Mouse (Mus musculus): ENCODE measurements around the gene Krt17. TPM values are rescaled to one million over a fixed set of nuclear protein-coding genes. Genes with fewer than 3 reads are reported as not detected.

The Krt17 gene
- total and polyA plus RNA-seq, 3 experiments, result not detected

- Histone ChIP-seq H3K36me3 (ENCODE audit: control insufficient read depth in 1 of 2, insufficient read depth in 2 of 2, low read length in 2 of 2) (peaks cover 0 to 3% of the 10 kb centered on the region in 2 experiments; a peak in 1 of 4 replicates), H3K4me3 (ENCODE audit: control insufficient read depth in 1 of 2, insufficient read depth in 1 of 2, low read depth in 2 of 2, low read length in 2 of 2) (no peak overlapping the region), H3K9me3 (replicated peaks; ENCODE audit: insufficient read depth, low read length) (no peaks in the 10 kb centered on the region), H3K27ac (ENCODE audit: control insufficient read depth, low read depth, low read length) (no peak overlapping the region), H3K27me3 (ENCODE audit: control insufficient read depth in 1 of 2, insufficient read depth in 2 of 2, low read length in 2 of 2) (peaks cover 2 to 3% of the 10 kb centered on the region in 2 experiments), H3K4me1 (ENCODE audit: control insufficient read depth in 1 of 2, insufficient read depth in 2 of 2, low read length in 2 of 2) (peaks cover 0 to 3% of the 10 kb centered on the region in 2 experiments; a peak in 2 of 4 replicates), H3K79me2 (ENCODE audit: control insufficient read depth, insufficient read depth, low read length, poor library complexity) (no peaks in the 10 kb centered on the region), H3K9ac (ENCODE audit: control insufficient read depth, low read depth, low read length, poor library complexity, severe bottlenecking) (no peak overlapping the region)
- TF ChIP-seq CTCF (IDR thresholded peaks at IDR 0.05 in 2 of 3, conservative IDR thresholded peaks at IDR 0.05 in 1 of 3; ENCODE audit: control insufficient read depth in 1 of 3, insufficient read depth in 1 of 3, low read depth in 2 of 3, low read length in 3 of 3, poor library complexity in 1 of 3, severe bottlenecking in 1 of 3) (peak; percentile 58 to 80 (median 63)), ELF1 (IDR thresholded peaks at IDR 0.05; ENCODE audit: low read depth, low read length) (no peak), MAX (IDR thresholded peaks at IDR 0.05; ENCODE audit: low read length) (no peak)
- DNase-seq (ENCODE audit: low read depth, low spot score), result peak; percentile 37
These were observed 37.0 kb upstream of the Krt17 start for GRCm38 (mm10) chr11:100297801-100298200.

- Histone ChIP-seq H3K4me3 (ENCODE audit: control insufficient read depth in 1 of 2, insufficient read depth in 1 of 2, low read depth in 2 of 2, low read length in 2 of 2) (no peak overlapping the region), H3K4me1 (ENCODE audit: control insufficient read depth in 1 of 2, insufficient read depth in 2 of 2, low read length in 2 of 2) (no peaks in the 10 kb centered on the region), H3K9ac (ENCODE audit: control insufficient read depth, low read depth, low read length, poor library complexity, severe bottlenecking) (no peak overlapping the region), H3K9me3 (replicated peaks; ENCODE audit: insufficient read depth, low read length) (no peaks in the 10 kb centered on the region), H3K79me2 (ENCODE audit: control insufficient read depth, insufficient read depth, low read length, poor library complexity) (no peaks in the 10 kb centered on the region), H3K36me3 (ENCODE audit: control insufficient read depth in 1 of 2, insufficient read depth in 2 of 2, low read length in 2 of 2) (no peaks in the 10 kb centered on the region), H3K27ac (ENCODE audit: control insufficient read depth, low read depth, low read length) (no peak overlapping the region), H3K27me3 (ENCODE audit: control insufficient read depth in 1 of 2, insufficient read depth in 2 of 2, low read length in 2 of 2) (peaks cover 12 to 13% of the 10 kb centered on the region in 2 experiments)
- DNase-seq (ENCODE audit: low read depth, low spot score), result peak; percentile 86
- no peak for TF ChIP-seq GATA1 (IDR thresholded peaks at IDR 0.05; ENCODE audit: low read depth, low read length)
- TF ChIP-seq RAD21 (IDR thresholded peaks at IDR 0.05; ENCODE audit: low read depth, low read length), result peak; percentile 76
- peak; percentile 99 to 100 (median 100); a peak in 5 of 6 replicates for TF ChIP-seq CTCF (IDR thresholded peaks at IDR 0.05 in 2 of 3, conservative IDR thresholded peaks at IDR 0.05 in 1 of 3; ENCODE audit: control insufficient read depth in 1 of 3, insufficient read depth in 1 of 3, low read depth in 2 of 3, low read length in 3 of 3, poor library complexity in 1 of 3, severe bottlenecking in 1 of 3)
- 0 out of 4 replicates have a peak, but pooled peaks of 1 of the 2 experiments have one; percentile 16 for TF ChIP-seq EP300 (IDR thresholded peaks at IDR 0.05; ENCODE audit: low read depth in 1 of 2, low read length in 2 of 2)
- peak; percentile 90 for TF ChIP-seq SMC3 (IDR thresholded peaks at IDR 0.05; ENCODE audit: low read depth, low read length)
- TF ChIP-seq MYB (IDR thresholded peaks at IDR 0.05; ENCODE audit: low read depth, low read length), result no peak
- TF ChIP-seq MYC (IDR thresholded peaks at IDR 0.05; ENCODE audit: low read depth, low read length), result no peak
- TF ChIP-seq ZC3H11A (IDR thresholded peaks at IDR 0.05; ENCODE audit: low read depth, low read length), result peak; percentile 60
- peak; percentile 27; the same call in 1 of the 2 replicates for TF ChIP-seq MAZ (IDR thresholded peaks at IDR 0.05; ENCODE audit: low read depth, low read length)
- TF ChIP-seq ZNF384 (IDR thresholded peaks at IDR 0.05; ENCODE audit: low read depth, low read length), result peak; percentile 72
These were observed 34.5 kb upstream of the Krt17 start for GRCm38 (mm10) chr11:100295308-100295707.

DNA sequence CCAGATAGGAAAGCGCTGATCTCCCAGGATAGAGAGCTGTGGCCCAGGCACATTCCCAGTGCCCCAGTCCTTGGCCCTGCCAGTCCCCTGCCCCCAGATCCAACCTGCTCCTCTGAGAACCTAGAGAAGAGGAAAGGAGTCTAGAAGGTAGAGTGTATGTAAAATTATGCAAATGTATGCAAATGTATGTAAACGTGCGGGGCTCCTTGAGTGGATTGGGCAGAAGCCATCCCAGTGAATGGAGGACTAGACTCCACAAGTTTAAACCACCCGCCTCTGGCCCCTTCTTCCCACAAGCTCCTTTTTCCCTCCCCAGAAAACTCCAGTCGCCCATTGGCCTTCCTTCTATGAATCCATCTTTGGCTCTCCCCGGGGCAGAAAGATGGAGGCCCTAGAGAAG is 32.1 kb upstream of the Krt17 start:
- Histone ChIP-seq H3K27me3 (ENCODE audit: control insufficient read depth in 1 of 2, insufficient read depth in 2 of 2, low read length in 2 of 2) (peaks cover 14% of the 10 kb centered on the region in 2 experiments), H3K36me3 (ENCODE audit: control insufficient read depth in 1 of 2, insufficient read depth in 2 of 2, low read length in 2 of 2) (no peaks in the 10 kb centered on the region), H3K27ac (ENCODE audit: control insufficient read depth, low read depth, low read length) (no peak overlapping the region), H3K9me3 (replicated peaks; ENCODE audit: insufficient read depth, low read length) (no peaks in the 10 kb centered on the region), H3K79me2 (ENCODE audit: control insufficient read depth, insufficient read depth, low read length, poor library complexity) (no peaks in the 10 kb centered on the region), H3K4me3 (ENCODE audit: control insufficient read depth in 1 of 2, insufficient read depth in 1 of 2, low read depth in 2 of 2, low read length in 2 of 2) (no peak overlapping the region), H3K4me1 (ENCODE audit: control insufficient read depth in 1 of 2, insufficient read depth in 2 of 2, low read length in 2 of 2) (no peaks in the 10 kb centered on the region), H3K9ac (ENCODE audit: control insufficient read depth, low read depth, low read length, poor library complexity, severe bottlenecking) (no peak overlapping the region)
- no peak for TF ChIP-seq MXI1 (IDR thresholded peaks at IDR 0.05; ENCODE audit: low read depth, low read length)
- TF ChIP-seq ZC3H11A (IDR thresholded peaks at IDR 0.05; ENCODE audit: low read depth, low read length), result no peak
- TF ChIP-seq ZNF384 (IDR thresholded peaks at IDR 0.05; ENCODE audit: low read depth, low read length), result no peak
- TF ChIP-seq E2F4 (IDR thresholded peaks at IDR 0.05; ENCODE audit: borderline replicate concordance, low read depth, low read length), result no peak
- no peak for TF ChIP-seq MYB (IDR thresholded peaks at IDR 0.05; ENCODE audit: low read depth, low read length)
- TF ChIP-seq MAFK (IDR thresholded peaks at IDR 0.05; ENCODE audit: borderline replicate concordance, low read depth, low read length), result no peak
- DNase-seq (ENCODE audit: low read depth, low spot score), result no peak

Data from MEL (cell line).